Mouse (Mus musculus) CH12.LX (cell line): ENCODE measurements at regions not wholly inside any gene's neighbourhood (a gene's known extent, or its start where the extent isn't known, plus 50 kb on each side); places are given as distances from the start of the nearest gene placed in this dataset.

Experiments used
- CTCF ChIP-seq, 2 experiments: IDR thresholded peaks in 1 of 2; conservative IDR thresholded peaks in 1 of 2; 2 replicates each; pipeline ENCODE4 v1.5.1; 2011 to 2012; ENCODE audit warnings: low read depth in 2 of 2, low read length in 2 of 2, improper control_type of control experiment in 1 of 2, inconsistent platforms in 1 of 2, mild to moderate bottlenecking in 1 of 2, moderate library complexity in 1 of 2
- USF1 ChIP-seq: IDR thresholded peaks from 2 replicates; pipeline ENCODE4 v1.6.1; 2014; ENCODE audit warnings: low read depth, mild to moderate bottlenecking, inconsistent platforms, low read length, improper control_type of control experiment

DNA sequence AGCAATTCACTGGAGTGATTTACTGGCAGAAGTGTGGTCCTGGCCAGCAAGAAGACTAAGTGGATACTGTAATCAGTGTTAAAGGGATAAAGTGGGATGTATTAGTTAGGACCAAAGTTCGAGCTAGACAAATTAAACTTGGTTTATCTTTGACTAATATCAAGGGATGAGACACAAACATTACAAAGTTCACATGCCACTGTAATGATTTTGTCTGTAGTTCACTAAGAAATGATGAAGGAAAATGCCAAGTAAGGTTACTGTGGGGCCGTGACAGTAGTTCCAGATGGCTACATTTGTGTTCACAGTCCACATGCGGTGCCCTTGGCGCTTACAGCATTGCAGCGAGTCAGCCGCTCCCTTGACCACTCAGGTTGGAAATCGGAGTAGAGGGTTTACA lies 458.2 kb upstream of the Pkn2 start:
- TF ChIP-seq USF1 (no peak), CTCF (conservative IDR thresholded peaks at IDR 0.05 in 1 of 2, IDR thresholded peaks at IDR 0.05 in 1 of 2; ENCODE audit: low read depth in 2 of 2, low read length in 2 of 2) (no peak)
